Mouse (Mus musculus) spleen, adult 2 months (tissue): ENCODE data around the gene Slc1a5. TPM values are rescaled to one million over a fixed set of nuclear protein-coding genes. Genes with fewer than 3 reads are reported as not detected.

ENCODE experiments used
- DNase-seq, 2 experiments: peaks; one replicate each; pipeline versions ENCODE4 v3.0.0 to v3.0.0-alpha.2; 2012 to 2021; ENCODE audit warnings: low spot score in 2 of 2, low read depth in 1 of 2
- H3K27ac ChIP-seq: fragments of 200-500 bp; 2 replicates; pipeline ENCODE4 v1.5.1; 2012; ENCODE audit warnings: low read length, inconsistent platforms; ENCODE audit not compliant: insufficient read depth
- H3K27me3 ChIP-seq: fragments of 200-500 bp; 2 replicates; pipeline ENCODE4 v1.6.1; 2012; ENCODE audit warnings: mild to moderate bottlenecking, moderate library complexity, low read length, inconsistent platforms; ENCODE audit not compliant: control insufficient read depth, insufficient read depth
- H3K36me3 ChIP-seq: fragments of 200-500 bp; 2 replicates; pipeline ENCODE4 v1.6.1; 2012; ENCODE audit warnings: mild to moderate bottlenecking, low read length, inconsistent platforms; ENCODE audit not compliant: control insufficient read depth, insufficient read depth
- H3K4me1 ChIP-seq: fragments of 200-500 bp; 2 replicates; pipeline ENCODE4 v1.6.1; 2011; ENCODE audit warnings: inconsistent platforms; ENCODE audit not compliant: control insufficient read depth, insufficient read depth, insufficient read length
- H3K4me3 ChIP-seq: fragments of 200-500 bp; 2 replicates; pipeline ENCODE4 v1.5.1; 2011; ENCODE audit warnings: mild to moderate bottlenecking, inconsistent platforms; ENCODE audit not compliant: insufficient read depth, insufficient read length; ENCODE audit errors: extremely low read depth
- CTCF ChIP-seq: fragments of 200-500 bp; IDR thresholded peaks from 2 replicates; pipeline ENCODE4 v1.5.1; 2011; ENCODE audit warnings: mild to moderate bottlenecking, inconsistent platforms; ENCODE audit not compliant: insufficient read depth, insufficient read length, insufficient replicate concordance; ENCODE audit errors: extremely low read depth
- POLR2A ChIP-seq: fragments of 200-500 bp; IDR thresholded peaks from 2 replicates; pipeline ENCODE4 v1.6.1; 2011; ENCODE audit warnings: low read depth, low read length, inconsistent platforms
- WGBS: fragments of 180-500 bp; shearing (Covaris S2); methylation state at CpG from one replicate; pipeline ENCODE4 v1.1.7; 2018; 5-methylcytosine and 5-hydroxymethylcytosine counted together
- polyA plus RNA-seq: library from polyadenylated mRNA; depleted of rRNA; stranded (reverse); fragments of >200 nt; gene quantifications from 2 replicates; pipeline ENCODE4 v1.2.3, GENCODE M21; 2012

The Slc1a5 gene
- polyA plus RNA-seq, 1 experiment, result 152 TPM

GRCm38 (mm10) chr7:16830449-16830848 lies 49.3 kb downstream of the Slc1a5 start:
- no peak overlapping the region for H3K27ac ChIP-seq
- H3K36me3 ChIP-seq, result peaks cover 52% of the 10 kb centered on the region
- DNase-seq, result no peak
- peaks cover 22% of the 10 kb centered on the region; the same call in 1 of the 2 replicates for H3K4me1 ChIP-seq
- no peak for TF ChIP-seq POLR2A
- no peak for TF ChIP-seq CTCF
- no peak overlapping the region for H3K4me3 ChIP-seq
- WGBS, result 86% methylated on average over 9 of the region's 9 CpGs
- no peaks in the 10 kb centered on the region for H3K27me3 ChIP-seq

GRCm38 (mm10) chr7:16837916-16838803 lies 57.0 kb downstream of the Slc1a5 start:
- DNase-seq, result peak in 1 of 2 experiments; percentile 63
- peaks cover 47% of the 10 kb centered on the region for H3K4me1 ChIP-seq
- peak overlapping the region; percentile 87 for H3K27ac ChIP-seq
- WGBS, result 68% methylated on average over 18 of the region's 18 CpGs
- H3K27me3 ChIP-seq, result no peaks in the 10 kb centered on the region
- H3K4me3 ChIP-seq, result peak overlapping the region; percentile 60
- peaks cover 19% of the 10 kb centered on the region for H3K36me3 ChIP-seq
- TF ChIP-seq POLR2A (peak; percentile 40; the same call in 1 of the 2 replicates), CTCF (no peak)

- no peak for DNase-seq
- no peaks in the 10 kb centered on the region for H3K27me3 ChIP-seq
- peak overlapping the region; percentile 87 for H3K27ac ChIP-seq
- TF ChIP-seq CTCF (no peak), POLR2A (no peak)
- peak overlapping the region; percentile 60 for H3K4me3 ChIP-seq
- WGBS, result 65% methylated on average over 6 of the region's 6 CpGs
- peaks cover 47% of the 10 kb centered on the region for H3K4me1 ChIP-seq
- peaks cover 14% of the 10 kb centered on the region for H3K36me3 ChIP-seq
Observed at GRCm38 (mm10) chr7:16838804-16839426, 57.8 kb downstream of the Slc1a5 start.

GRCm38 (mm10) chr7:16839427-16840108 lies 58.4 kb downstream of the Slc1a5 start:
- WGBS, result 93% methylated on average over 12 of the region's 12 CpGs
- peaks cover 47% of the 10 kb centered on the region for H3K4me1 ChIP-seq
- DNase-seq, result no peak

GRCm38 (mm10) chr7:16840109-16840491 lies 59.0 kb downstream of the Slc1a5 start:
- Histone ChIP-seq H3K27me3 (no peaks in the 10 kb centered on the region), H3K4me1 (peaks cover 47% of the 10 kb centered on the region), H3K36me3 (peaks cover 9% of the 10 kb centered on the region), H3K27ac (peak overlapping the region; percentile 97), H3K4me3 (no peak overlapping the region)
- no peak for DNase-seq
- 82% methylated on average over 2 of the region's 2 CpGs for WGBS
- TF ChIP-seq POLR2A, result no peak
- no peak for TF ChIP-seq CTCF

More at GRCm38 (mm10) chr7:16839427-16840108, 58.4 kb downstream of the Slc1a5 start:
- Histone ChIP-seq H3K36me3 (peaks cover 13% of the 10 kb centered on the region), H3K27ac (peak overlapping the region; percentile 97), H3K27me3 (no peaks in the 10 kb centered on the region), H3K4me3 (no peak overlapping the region)
- TF ChIP-seq CTCF (no peak), POLR2A (no peak)

- Histone ChIP-seq H3K27me3 (no peaks in the 10 kb centered on the region), H3K27ac (peak overlapping the region; percentile 97), H3K4me3 (no peak overlapping the region), H3K36me3 (peaks cover 13% of the 10 kb centered on the region), H3K4me1 (peaks cover 47% of the 10 kb centered on the region)
- DNase-seq, result no peak
- TF ChIP-seq POLR2A (no peak), CTCF (no peak)
- WGBS, result 39% methylated on average over 4 of the region's 4 CpGs
Observed at GRCm38 (mm10) chr7:16841078-16841477, 59.9 kb downstream of the Slc1a5 start.
